Mouse (Mus musculus): Measurements from ENCODE around the gene F10. TPM values are rescaled to one million over a fixed set of nuclear protein-coding genes. Genes with fewer than 3 reads are reported as not detected.

F10 gene
- polyA plus RNA-seq, 1 experiment from 2014 or later: 1.1 TPM

GRCm38 (mm10) chr8:13021830-13022229 is 15.3 kb upstream of the F10 start:
- WGBS: 93% methylated on average over 8 of the region's 8 CpGs
- ATAC-seq (ENCODE audit: low FRiP score, low TSS enrichment): no peak

DNA sequence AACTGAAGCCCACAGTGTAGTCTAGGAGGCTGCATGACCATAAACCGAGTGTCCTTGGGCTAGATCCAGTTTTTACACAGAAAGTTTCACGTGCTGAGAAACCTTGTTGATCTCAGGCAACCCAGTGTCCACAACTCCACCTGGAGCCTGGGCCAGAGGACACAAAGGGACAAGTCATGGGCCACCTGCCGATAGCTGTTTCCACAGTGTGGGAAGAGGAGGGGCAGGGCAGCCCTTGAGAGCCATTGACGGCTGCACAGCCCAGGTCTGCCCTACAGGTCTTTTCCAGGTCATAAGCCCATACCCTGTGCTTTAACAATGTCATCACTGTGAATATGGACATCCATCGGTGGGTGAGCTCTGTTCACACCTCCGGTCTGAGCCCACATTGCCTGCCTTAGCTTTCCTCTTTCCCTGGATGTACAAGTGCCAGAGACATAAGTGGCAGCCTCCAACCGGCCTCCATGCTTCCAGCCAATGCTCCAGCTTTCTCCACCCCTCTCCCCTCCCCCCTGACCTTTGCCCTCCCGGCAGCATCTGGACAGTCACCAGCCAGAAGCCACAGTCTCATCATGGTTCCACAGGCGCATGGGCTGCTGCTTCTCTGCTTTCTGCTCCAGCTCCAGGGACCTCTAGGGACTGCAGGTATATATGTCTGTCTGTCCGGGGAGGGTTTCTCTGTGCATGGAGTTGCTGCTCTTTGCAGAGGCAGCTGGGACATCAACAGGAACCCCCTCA is 11.5 kb upstream of the F10 start, which contains the start of gene F7:
Gene F7 (plus strand): TSS at position 548 of the 738 bp plus-strand sequence.
- Histone ChIP-seq H3K27ac (replicated peaks) (no peak within 1 kb of the TSS), H3K36me3 (ENCODE audit: control insufficient read depth, insufficient read depth, low read length) (no peaks in the 10 kb centered on the region), H3K27me3 (ENCODE audit: control insufficient read depth, insufficient read depth, low read length) (no peaks in the 10 kb centered on the region), H3K9me3 (ENCODE audit: control insufficient read depth, low read length) (no peaks in the 10 kb centered on the region), H3K4me2 (replicated peaks; ENCODE audit: low read depth) (no peak within 1 kb of the TSS), H3K4me3 (ENCODE audit: low read depth, low read length) (no peak within 1 kb of the TSS), H3K4me1 (replicated peaks; ENCODE audit: control insufficient read depth, insufficient read depth) (no peaks in the 10 kb centered on the region), H3K9ac (ENCODE audit: low read length) (no peak within 1 kb of the TSS)
- no peak for DNase-seq (ENCODE audit: low spot score)
- 61% methylated on average over 10 of the region's 10 CpGs for WGBS
- TF ChIP-seq EP300 (optimal IDR thresholded peaks at IDR 0.05) (no peak), CTCF (IDR thresholded peaks at IDR 0.05; ENCODE audit: low read depth) (no peak)
- 0 out of 2 replicates have a peak, but pooled peaks have one; percentile 30 for ATAC-seq (ENCODE audit: low FRiP score, low TSS enrichment)

More at GRCm38 (mm10) chr8:13021830-13022229, 15.3 kb upstream of the F10 start:
- H3K36me3 ChIP-seq (ENCODE audit: control insufficient read depth, insufficient read depth, low read length): no peaks in the 10 kb centered on the region
- H3K9me3 ChIP-seq (ENCODE audit: control insufficient read depth, low read length): no peaks in the 10 kb centered on the region
- H3K27ac ChIP-seq (replicated peaks): no peak overlapping the region
- H3K4me2 ChIP-seq (replicated peaks; ENCODE audit: low read depth): no peak overlapping the region
- no peaks in the 10 kb centered on the region for H3K27me3 ChIP-seq (ENCODE audit: control insufficient read depth, insufficient read depth, low read length)
- H3K4me1 ChIP-seq (replicated peaks; ENCODE audit: control insufficient read depth, insufficient read depth): no peaks in the 10 kb centered on the region
- TF ChIP-seq EP300 (optimal IDR thresholded peaks at IDR 0.05): no peak
- no peak for TF ChIP-seq CTCF (IDR thresholded peaks at IDR 0.05; ENCODE audit: low read depth)
- no peak overlapping the region for H3K9ac ChIP-seq (ENCODE audit: low read length)
- no peak overlapping the region for H3K4me3 ChIP-seq (ENCODE audit: low read depth, low read length)
- DNase-seq (ENCODE audit: low spot score): no peak

DNA sequence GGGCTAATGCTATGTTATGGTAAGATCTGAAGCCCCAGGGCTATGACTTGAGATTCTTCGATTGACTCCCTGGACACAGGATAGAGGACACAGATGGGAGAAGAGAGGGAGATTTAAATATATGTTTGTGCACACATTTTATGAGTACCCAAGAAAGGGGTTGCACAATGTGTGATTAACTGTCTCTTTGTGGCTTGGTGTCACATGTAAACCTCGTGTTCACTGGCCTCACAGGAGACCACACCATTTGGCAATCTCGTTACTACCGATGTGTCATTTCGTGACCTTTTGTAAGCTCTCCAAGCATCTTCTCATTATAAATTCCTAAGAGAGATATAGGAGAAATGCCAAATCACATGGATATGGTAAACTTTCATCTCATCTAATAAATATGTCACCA is 9.5 kb upstream of the F10 start:
- ATAC-seq (ENCODE audit: low FRiP score, low TSS enrichment): no peak
- Histone ChIP-seq H3K27me3 (ENCODE audit: control insufficient read depth, insufficient read depth, low read length) (no peaks in the 10 kb centered on the region), H3K4me1 (replicated peaks; ENCODE audit: control insufficient read depth, insufficient read depth) (no peaks in the 10 kb centered on the region), H3K27ac (replicated peaks) (no peak overlapping the region), H3K9me3 (ENCODE audit: control insufficient read depth, low read length) (no peaks in the 10 kb centered on the region), H3K4me3 (ENCODE audit: low read depth, low read length) (no peak overlapping the region), H3K9ac (ENCODE audit: low read length) (no peak overlapping the region), H3K4me2 (replicated peaks; ENCODE audit: low read depth) (no peak overlapping the region), H3K36me3 (ENCODE audit: control insufficient read depth, insufficient read depth, low read length) (no peaks in the 10 kb centered on the region)
- WGBS: 77% methylated on average over 5 of the region's 5 CpGs
- TF ChIP-seq EP300 (optimal IDR thresholded peaks at IDR 0.05) (no peak), CTCF (IDR thresholded peaks at IDR 0.05; ENCODE audit: low read depth) (no peak)
- no peak for DNase-seq (ENCODE audit: low spot score)

DNA sequence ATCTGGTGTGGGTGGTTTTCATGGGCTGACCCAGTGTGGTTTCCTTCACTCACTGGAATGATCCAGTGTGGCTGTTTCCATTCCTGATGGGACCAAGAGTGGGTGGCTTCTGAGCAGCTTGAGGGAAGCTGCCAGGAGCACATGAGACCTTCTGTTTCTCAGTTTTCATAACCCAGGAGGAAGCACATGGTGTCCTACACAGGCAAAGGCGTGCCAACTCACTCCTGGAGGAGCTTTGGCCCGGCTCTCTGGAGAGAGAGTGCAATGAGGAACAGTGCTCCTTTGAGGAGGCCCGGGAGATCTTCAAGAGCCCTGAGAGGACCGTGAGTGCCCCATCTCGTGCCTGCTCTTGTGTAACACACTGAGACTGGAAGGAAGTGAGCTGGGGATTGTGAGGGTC is 8.6 kb upstream of the F10 start:
- 67% methylated on average over 5 of the region's 5 CpGs for WGBS
- Histone ChIP-seq H3K27ac (replicated peaks) (no peak overlapping the region), H3K4me3 (ENCODE audit: low read depth, low read length) (no peak overlapping the region), H3K4me2 (replicated peaks; ENCODE audit: low read depth) (no peak overlapping the region), H3K27me3 (ENCODE audit: control insufficient read depth, insufficient read depth, low read length) (no peaks in the 10 kb centered on the region), H3K9ac (ENCODE audit: low read length) (no peak overlapping the region), H3K36me3 (ENCODE audit: control insufficient read depth, insufficient read depth, low read length) (no peaks in the 10 kb centered on the region), H3K4me1 (replicated peaks; ENCODE audit: control insufficient read depth, insufficient read depth) (no peaks in the 10 kb centered on the region), H3K9me3 (ENCODE audit: control insufficient read depth, low read length) (no peaks in the 10 kb centered on the region)
- TF ChIP-seq CTCF (IDR thresholded peaks at IDR 0.05; ENCODE audit: low read depth): no peak
- TF ChIP-seq EP300 (optimal IDR thresholded peaks at IDR 0.05): no peak
- DNase-seq (ENCODE audit: low spot score): no peak
- ATAC-seq (ENCODE audit: low FRiP score, low TSS enrichment): no peak

GRCm38 (mm10) chr8:13036346-13036812 is 729 bp upstream of the F10 start:
- DNase-seq (ENCODE audit: low spot score) (no peak), ATAC-seq (ENCODE audit: low FRiP score, low TSS enrichment) (no peak)
- WGBS: 88% methylated on average over 10 of the region's 10 CpGs
- Histone ChIP-seq H3K27me3 (ENCODE audit: control insufficient read depth, insufficient read depth, low read length) (no peaks in the 10 kb centered on the region; the same call in 1 of the 2 replicates), H3K9me3 (ENCODE audit: control insufficient read depth, low read length) (no peaks in the 10 kb centered on the region), H3K4me3 (ENCODE audit: low read depth, low read length) (no peak overlapping the region), H3K4me1 (replicated peaks; ENCODE audit: control insufficient read depth, insufficient read depth) (no peaks in the 10 kb centered on the region), H3K36me3 (ENCODE audit: control insufficient read depth, insufficient read depth, low read length) (no peaks in the 10 kb centered on the region), H3K9ac (ENCODE audit: low read length) (no peak overlapping the region), H3K27ac (replicated peaks) (no peak overlapping the region), H3K4me2 (replicated peaks; ENCODE audit: low read depth) (no peak overlapping the region)
- TF ChIP-seq EP300 (optimal IDR thresholded peaks at IDR 0.05) (no peak), CTCF (IDR thresholded peaks at IDR 0.05; ENCODE audit: low read depth) (no peak)

GRCm38 (mm10) chr8:13037569-13037968 is 461 bp downstream of the F10 start:
- H3K4me1 ChIP-seq (replicated peaks; ENCODE audit: control insufficient read depth, insufficient read depth): no peaks in the 10 kb centered on the region
- no peak for DNase-seq (ENCODE audit: low spot score)
- no peaks in the 10 kb centered on the region for H3K36me3 ChIP-seq (ENCODE audit: control insufficient read depth, insufficient read depth, low read length)
- H3K27me3 ChIP-seq (ENCODE audit: control insufficient read depth, insufficient read depth, low read length): no peaks in the 10 kb centered on the region; the same call in 1 of the 2 replicates
- H3K4me2 ChIP-seq (replicated peaks; ENCODE audit: low read depth): no peak overlapping the region
- no peak overlapping the region for H3K4me3 ChIP-seq (ENCODE audit: low read depth, low read length)
- no peak for TF ChIP-seq CTCF (IDR thresholded peaks at IDR 0.05; ENCODE audit: low read depth)
- TF ChIP-seq EP300 (optimal IDR thresholded peaks at IDR 0.05): no peak
- ATAC-seq (ENCODE audit: low FRiP score, low TSS enrichment): peak; percentile 29; the same call in 1 of the 2 replicates
- 48% methylated on average over 5 of the region's 5 CpGs for WGBS
- no peaks in the 10 kb centered on the region for H3K9me3 ChIP-seq (ENCODE audit: control insufficient read depth, low read length)
- H3K27ac ChIP-seq (replicated peaks): no peak overlapping the region
- H3K9ac ChIP-seq (ENCODE audit: low read length): no peak overlapping the region

Measured in stomach, postnatal 0 days (tissue).